Mouse (Mus musculus): Measurements from ENCODE around the gene S100a1. TPM values are rescaled to one million over a fixed set of nuclear protein-coding genes. Genes with fewer than 3 reads are reported as not detected.

S100a1 gene
- total and polyA plus RNA-seq, 2 experiments from 2014 or later: 28.1 to 88.9 TPM

GRCm38 (mm10) chr3:90540904-90541303 is 26.7 kb upstream of the S100a1 start:
- peak; percentile 86 for ATAC-seq
- no peak overlapping the region for H3K4me2 ChIP-seq (ENCODE audit: low read depth, low read length)
- H3K27ac ChIP-seq: peak overlapping the region; percentile 41; the same call in 1 of the 2 replicates
- no peaks in the 10 kb centered on the region for H3K27me3 ChIP-seq (ENCODE audit: insufficient read depth, low read length)
- no peak overlapping the region for H3K9ac ChIP-seq (replicated peaks; ENCODE audit: low read length)
- H3K36me3 ChIP-seq (ENCODE audit: insufficient read depth, low read length): no peaks in the 10 kb centered on the region
- peak; percentile 37 for DNase-seq (ENCODE audit: low spot score)
- 28% methylated on average over 4 of the region's 4 CpGs for WGBS
- H3K4me1 ChIP-seq (ENCODE audit: insufficient read depth, low read length): peaks cover 9% of the 10 kb centered on the region; the same call in 1 of the 2 replicates
- no peak for TF ChIP-seq CTCF (IDR thresholded peaks at IDR 0.05; ENCODE audit: low read depth)
- no peaks in the 10 kb centered on the region for H3K9me3 ChIP-seq (ENCODE audit: low read length)
- H3K4me3 ChIP-seq (ENCODE audit: low read length): no peak overlapping the region

GRCm38 (mm10) chr3:90537905-90538296 is 23.7 kb upstream of the S100a1 start:
- H3K4me3 ChIP-seq (ENCODE audit: low read length): peak overlapping the region; percentile 18; the same call in 1 of the 2 replicates
- no peak for DNase-seq (ENCODE audit: low spot score)
- H3K9me3 ChIP-seq (ENCODE audit: low read length): no peaks in the 10 kb centered on the region
- H3K9ac ChIP-seq (replicated peaks; ENCODE audit: low read length): no peak overlapping the region; the same call in 1 of the 2 replicates
- H3K27ac ChIP-seq: peak overlapping the region; percentile 36; the same call in 1 of the 2 replicates
- H3K36me3 ChIP-seq (ENCODE audit: insufficient read depth, low read length): no peaks in the 10 kb centered on the region
- no peak for ATAC-seq
- H3K4me2 ChIP-seq (ENCODE audit: low read depth, low read length): peak overlapping the region; percentile 38
- H3K27me3 ChIP-seq (ENCODE audit: insufficient read depth, low read length): no peaks in the 10 kb centered on the region
- peaks cover 9% of the 10 kb centered on the region; the same call in 1 of the 2 replicates for H3K4me1 ChIP-seq (ENCODE audit: insufficient read depth, low read length)
- no peak for TF ChIP-seq CTCF (IDR thresholded peaks at IDR 0.05; ENCODE audit: low read depth)
- WGBS: 70% methylated on average over 5 of the region's 5 CpGs

GRCm38 (mm10) chr3:90537141-90537904 is 23.1 kb upstream of the S100a1 start, which contains the start of gene S100a16:
Gene S100a16 (plus strand): TSS chr3:90537254.
- ATAC-seq (peak; percentile 71; the same call in 1 of the 2 replicates), DNase-seq (ENCODE audit: low spot score) (peak; percentile 41)
- 33% methylated on average over 10 of the region's 10 CpGs for WGBS
- Histone ChIP-seq H3K4me2 (ENCODE audit: low read depth, low read length) (peak within 1 kb of the TSS; percentile 38), H3K27me3 (ENCODE audit: insufficient read depth, low read length) (no peaks in the 10 kb centered on the region), H3K4me3 (ENCODE audit: low read length) (peak within 1 kb of the TSS; percentile 18; the same call in 1 of the 2 replicates), H3K9me3 (ENCODE audit: low read length) (no peaks in the 10 kb centered on the region), H3K36me3 (ENCODE audit: insufficient read depth, low read length) (no peaks in the 10 kb centered on the region), H3K27ac (peak within 1 kb of the TSS; percentile 36; the same call in 1 of the 2 replicates), H3K4me1 (ENCODE audit: insufficient read depth, low read length) (peaks cover 9% of the 10 kb centered on the region; the same call in 1 of the 2 replicates), H3K9ac (replicated peaks; ENCODE audit: low read length) (peak within 1 kb of the TSS; percentile 5; the same call in 1 of the 2 replicates)
- no peak for TF ChIP-seq CTCF (IDR thresholded peaks at IDR 0.05; ENCODE audit: low read depth)

GRCm38 (mm10) chr3:90535446-90535845 is 21.3 kb upstream of the S100a1 start:
- no peak for TF ChIP-seq CTCF (IDR thresholded peaks at IDR 0.05; ENCODE audit: low read depth)
- no peaks in the 10 kb centered on the region for H3K9me3 ChIP-seq (ENCODE audit: low read length)
- 65% methylated on average over 1 of the region's 1 CpGs for WGBS
- no peak overlapping the region for H3K27ac ChIP-seq
- no peak overlapping the region for H3K4me3 ChIP-seq (ENCODE audit: low read length)
- no peaks in the 10 kb centered on the region for H3K4me1 ChIP-seq (ENCODE audit: insufficient read depth, low read length)
- no peaks in the 10 kb centered on the region for H3K27me3 ChIP-seq (ENCODE audit: insufficient read depth, low read length)
- DNase-seq (ENCODE audit: low spot score) (no peak), ATAC-seq (no peak)
- H3K9ac ChIP-seq (replicated peaks; ENCODE audit: low read length): no peak overlapping the region
- no peak overlapping the region for H3K4me2 ChIP-seq (ENCODE audit: low read depth, low read length)
- no peaks in the 10 kb centered on the region for H3K36me3 ChIP-seq (ENCODE audit: insufficient read depth, low read length)

- no peaks in the 10 kb centered on the region for H3K27me3 ChIP-seq (ENCODE audit: insufficient read depth, low read length)
- H3K4me3 ChIP-seq (ENCODE audit: low read length): no peak overlapping the region
- H3K36me3 ChIP-seq (ENCODE audit: insufficient read depth, low read length): no peaks in the 10 kb centered on the region
- H3K4me2 ChIP-seq (ENCODE audit: low read depth, low read length): no peak overlapping the region
- TF ChIP-seq CTCF (IDR thresholded peaks at IDR 0.05; ENCODE audit: low read depth): no peak
- no peaks in the 10 kb centered on the region for H3K4me1 ChIP-seq (ENCODE audit: insufficient read depth, low read length)
- no peak overlapping the region for H3K27ac ChIP-seq
- DNase-seq (ENCODE audit: low spot score): no peak
- no peak overlapping the region for H3K9ac ChIP-seq (replicated peaks; ENCODE audit: low read length)
- ATAC-seq: no peak
- no peaks in the 10 kb centered on the region for H3K9me3 ChIP-seq (ENCODE audit: low read length)
- WGBS: 77% methylated on average over 5 of the region's 5 CpGs
Measured at GRCm38 (mm10) chr3:90531713-90532112, 17.5 kb upstream of the S100a1 start.

- H3K4me1 ChIP-seq (ENCODE audit: insufficient read depth, low read length): no peaks in the 10 kb centered on the region
- H3K4me2 ChIP-seq (ENCODE audit: low read depth, low read length): no peak overlapping the region
- no peak for ATAC-seq
- no peaks in the 10 kb centered on the region for H3K9me3 ChIP-seq (ENCODE audit: low read length)
- H3K9ac ChIP-seq (replicated peaks; ENCODE audit: low read length): no peak overlapping the region
- H3K4me3 ChIP-seq (ENCODE audit: low read length): no peak overlapping the region
- H3K27me3 ChIP-seq (ENCODE audit: insufficient read depth, low read length): no peaks in the 10 kb centered on the region
- no peak overlapping the region for H3K27ac ChIP-seq
- no peaks in the 10 kb centered on the region for H3K36me3 ChIP-seq (ENCODE audit: insufficient read depth, low read length)
- TF ChIP-seq CTCF (IDR thresholded peaks at IDR 0.05; ENCODE audit: low read depth): no peak
- DNase-seq (ENCODE audit: low spot score): no peak
- 84% methylated on average over 7 of the region's 7 CpGs for WGBS
Measured at GRCm38 (mm10) chr3:90527291-90527873, 13.2 kb upstream of the S100a1 start.

Data from hindbrain, postnatal 0 days (tissue).